Mouse (Mus musculus) embryonic fibroblast, embryonic 13.5 days (primary cell): ENCODE measurements around the gene Pdgfc.

Experiments
- CTCF ChIP-seq: IDR thresholded peaks from 2 replicates; pipeline ENCODE4 v1.5.1; 2011; ENCODE audit warnings: mild to moderate bottlenecking, control low read depth, low read length, moderate library complexity, borderline replicate concordance; ENCODE audit not compliant: insufficient read depth
- POLR2A ChIP-seq: IDR thresholded peaks from 2 replicates; pipeline ENCODE4 v1.6.1; 2011; ENCODE audit warnings: low read depth, mild to moderate bottlenecking, control low read depth, low read length, moderate library complexity

DNA sequence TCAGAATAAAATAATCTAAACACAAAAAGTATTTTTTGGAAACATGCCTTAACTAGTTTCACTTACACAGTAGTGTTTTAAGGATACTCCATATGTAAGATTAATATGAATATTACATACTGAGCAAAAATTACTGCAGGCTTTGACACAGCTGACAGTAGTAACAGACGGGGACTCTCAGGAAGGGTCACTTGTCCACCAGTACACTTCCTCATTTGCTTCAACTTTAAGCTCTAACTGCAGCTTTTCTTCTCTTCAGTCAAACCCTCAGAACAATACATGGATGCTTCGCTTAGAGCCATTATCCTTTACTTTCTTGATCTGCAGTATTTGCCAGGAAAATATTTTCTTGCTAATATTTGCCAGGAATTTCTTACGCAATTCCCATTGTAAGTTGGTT is 87.2 kb downstream of the Pdgfc start:
- TF ChIP-seq CTCF (no peak), POLR2A (no peak)
